15 mouse cellular contexts compared by ENCODE assay signal in the genomic region with DNA sequence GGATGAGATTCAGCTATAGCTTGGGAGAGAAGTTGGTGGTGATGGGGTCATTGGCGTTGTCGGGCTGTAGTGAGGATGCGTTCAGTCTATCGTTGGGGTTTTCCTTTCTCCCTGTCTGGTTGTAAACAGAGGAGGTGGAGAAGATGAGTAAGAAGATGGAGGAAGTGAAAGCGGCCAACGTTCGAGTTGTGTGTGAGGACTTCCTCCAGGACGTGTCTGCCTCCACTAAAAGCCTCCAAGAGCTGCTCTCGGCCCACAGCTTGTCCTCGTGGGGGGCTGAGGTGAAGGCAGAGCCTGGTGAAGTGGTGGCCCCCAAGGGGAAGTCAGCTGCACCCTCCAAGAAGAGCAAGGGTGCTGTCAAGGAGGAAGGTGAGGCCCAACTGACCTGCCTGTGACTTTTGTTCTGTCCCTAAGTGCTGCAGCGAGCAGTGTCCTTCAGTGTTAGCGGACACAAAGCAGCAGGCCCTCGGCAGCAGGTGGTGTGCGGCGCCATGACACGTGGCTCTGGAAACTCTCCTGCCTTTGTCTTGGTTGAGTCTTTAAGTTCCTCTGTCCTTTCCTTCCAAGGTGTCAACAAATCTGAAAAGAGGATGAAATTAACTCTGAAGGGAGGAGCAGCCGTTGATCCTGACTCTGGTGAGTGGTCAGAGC. TPM values are rescaled to one million over a fixed set of nuclear protein-coding genes. Genes with fewer than 3 reads are reported as not detected.
A peak's percentile ranks its signal among the peaks of the same experiment; 100 is the strongest.
DNase-seq lines count a peak whose midpoint lies in the region; TF ChIP-seq lines count a peak whose summit lies in the region.
"Had no signal": no experiment of that assay in that cellular context is flagged by ENCODE, and none has a peak within 500 bp of the region (broad histone marks: within the 10 kb centered on the region; RNA-seq: fewer than 3 reads in every experiment).

No protein-coding gene starts in this region.

- H3K79me2 ChIP-seq in CH12.LX (replicated peaks; ENCODE audit: control insufficient read depth, extremely low read depth, insufficient read depth, poor library complexity, severe bottlenecking), result no peaks in the 10 kb centered on the region

- H3K4me3 ChIP-seq in CH12.LX (replicated peaks in 1 of 3; ENCODE audit: low read depth in 2 of 3, low read length in 2 of 3, poor library complexity in 1 of 3), result peak overlapping the region in 2 of 3 experiments; percentile 2 to 33
- no peak overlapping the region for H3K4me3 ChIP-seq in small intestine, adult 2 months (ENCODE audit: low read depth, low read length)
- H3K4me3 ChIP-seq: forebrain, embryonic 15.5 days; hindbrain, embryonic 12.5 days; limb, embryonic 13.5 days; neural tube, embryonic 12.5 days had no signal

- H3K27ac ChIP-seq in CH12.LX (ENCODE audit: insufficient read depth, low read depth), result peak overlapping the region; percentile 98
- peak overlapping the region; percentile 31; the same call in 1 of the 2 replicates for H3K27ac ChIP-seq in small intestine, adult 2 months (ENCODE audit: insufficient read depth, low read depth, low read length)
- H3K27ac ChIP-seq: forebrain, embryonic 15.5 days; hindbrain, embryonic 12.5 days; limb, embryonic 13.5 days; neural tube, embryonic 12.5 days; stomach, postnatal 0 days had no signal

- H3K27me3 ChIP-seq in CH12.LX (replicated peaks), result no peaks in the 10 kb centered on the region
- no peaks in the 10 kb centered on the region for H3K27me3 ChIP-seq in small intestine, adult 2 months (ENCODE audit: control insufficient read depth, insufficient read depth, low read length)
- H3K27me3 ChIP-seq: forebrain, embryonic 15.5 days; hindbrain, embryonic 12.5 days; limb, embryonic 13.5 days; neural tube, embryonic 12.5 days had no signal

- H3K9me3 ChIP-seq in CH12.LX (replicated peaks; ENCODE audit: low read length), result no peaks in the 10 kb centered on the region
- H3K9me3 ChIP-seq: forebrain, embryonic 15.5 days; hindbrain, embryonic 12.5 days; limb, embryonic 13.5 days; neural tube, embryonic 12.5 days had no signal

- 86% methylated on average over 17 of the region's 17 CpGs for WGBS in small intestine, adult 2 months

- TF ChIP-seq EP300 in CH12.LX (IDR thresholded peaks at IDR 0.05; ENCODE audit: low read length), result peak; percentile 97

- peaks cover 81 to 99% of the 10 kb centered on the region in 2 experiments for H3K36me3 ChIP-seq in CH12.LX (replicated peaks in 1 of 2; ENCODE audit: control insufficient read depth in 1 of 2, insufficient read depth in 1 of 2, low read length in 1 of 2)
- peaks cover 61% of the 10 kb centered on the region for H3K36me3 ChIP-seq in small intestine, adult 2 months (ENCODE audit: control insufficient read depth, insufficient read depth, low read length)

- in situ Hi-C loops in CH12.LX (cut with MboI; ENCODE audit: low pct_ligation_motif_present, low pct_unique_long_range_greater_than_20kb, low sequenced_read_pairs), result no loop called here

- peaks cover 17 to 38% of the 10 kb centered on the region in 2 experiments for H3K4me1 ChIP-seq in CH12.LX (ENCODE audit: control insufficient read depth in 1 of 2, insufficient read depth in 2 of 2)
- H3K4me1 ChIP-seq in small intestine, adult 2 months (ENCODE audit: control insufficient read depth, insufficient read depth, insufficient read length, low read length), result no peaks in the 10 kb centered on the region
- H3K4me1 ChIP-seq: forebrain, embryonic 15.5 days; hindbrain, embryonic 12.5 days; limb, embryonic 13.5 days; neural tube, embryonic 12.5 days had no signal

- dilution Hi-C loops in CH12.LX (cut with MboI; ENCODE audit: extremely low pct_ligation_motif_present, extremely low pct_unique_long_range_greater_than_20kb, low sequenced_read_pairs), result no loop called here

- peak overlapping the region; percentile 33; the same call in 1 of the 2 replicates for H3K4me2 ChIP-seq in CH12.LX (ENCODE audit: insufficient read depth, low read depth, poor library complexity, severe bottlenecking)
- H3K4me2 ChIP-seq: forebrain, embryonic 15.5 days; hindbrain, embryonic 12.5 days; limb, embryonic 13.5 days; neural tube, embryonic 12.5 days had no signal

- TF ChIP-seq POLR2A in CH12.LX (IDR thresholded peaks at IDR 0.05; ENCODE audit: low read depth, low read length), result no peak
- TF ChIP-seq POLR2A in small intestine, adult 2 months (IDR thresholded peaks at IDR 0.05; ENCODE audit: low read depth, low read length), result no peak

- no peak; the same call in none of the 2 replicates for TF ChIP-seq RAD21 in CH12.LX (IDR thresholded peaks at IDR 0.05; ENCODE audit: low read depth, low read length)

- no peak for TF ChIP-seq CTCF in CH12.LX (conservative IDR thresholded peaks at IDR 0.05 in 1 of 2, IDR thresholded peaks at IDR 0.05 in 1 of 2; ENCODE audit: low read depth in 2 of 2, low read length in 2 of 2)
- no peak for TF ChIP-seq CTCF in small intestine, adult 2 months (IDR thresholded peaks at IDR 0.05; ENCODE audit: extremely low read depth, insufficient read length, insufficient replicate concordance, low read depth, low read length)

- H3K9ac ChIP-seq in CH12.LX (ENCODE audit: insufficient read depth, low read depth), result no peak overlapping the region
- H3K9ac ChIP-seq: forebrain, embryonic 15.5 days; hindbrain, embryonic 12.5 days; limb, embryonic 13.5 days; neural tube, embryonic 12.5 days had no signal

- peak; percentile 14 for DNase-seq in kidney, adult 9 months
- no peak for DNase-seq in kidney, adult 11 months
- DNase-seq in CH12.LX (ENCODE audit: extremely low read depth), result peak; percentile 87
- DNase-seq in c-Kit-positive CD71-negative TER-119-negative erythroid progenitor cells, embryonic 14.5 days (ENCODE audit: low read depth), result peak; percentile 31
- DNase-seq in left cerebral cortex, adult 9 months (ENCODE audit: low spot score in 2 of 2), result no peak
- DNase-seq in cerebellum, adult 11-12 months, result no peak
- DNase-seq: adrenal gland, postnatal 14 days; cerebellum, postnatal 10 days; gastrocnemius, postnatal 25 days had no signal

TF ChIP-seq in CH12.LX, 34 proteins besides CTCF, POLR2A, EP300 and RAD21:
- TF ChIP-seq MAZ (IDR thresholded peaks at IDR 0.05; ENCODE audit: low read depth, low read length) (peak; percentile 55; the same call in 1 of the 2 replicates), ZKSCAN1 (IDR thresholded peaks at IDR 0.05; ENCODE audit: borderline replicate concordance, low read depth, low read length) (no peak), JUN (IDR thresholded peaks at IDR 0.05; ENCODE audit: insufficient read depth, low read depth, low read length) (peak; percentile 79), ELF1 (IDR thresholded peaks at IDR 0.05; ENCODE audit: low read depth, low read length) (peak; percentile 40; the same call in 1 of the 2 replicates), CHD2 (IDR thresholded peaks at IDR 0.05; ENCODE audit: low read length) (no peak), MYC (IDR thresholded peaks at IDR 0.05; ENCODE audit: low read depth, low read length) (peak; percentile 79; the same call in 1 of the 2 replicates), RCOR1 (conservative IDR thresholded peaks at IDR 0.05; ENCODE audit: low read depth, low read length) (peak; percentile 57), JUND (conservative IDR thresholded peaks at IDR 0.05; ENCODE audit: low read depth, low read length) (peak; percentile 89), TCF12 (IDR thresholded peaks at IDR 0.05; ENCODE audit: low read depth, low read length) (peak; percentile 73; the same call in 1 of the 2 replicates), MEF2A (IDR thresholded peaks at IDR 0.05; ENCODE audit: borderline replicate concordance, low read depth, low read length) (peak; percentile 83; the same call in 1 of the 2 replicates), SIN3A (IDR thresholded peaks at IDR 0.05; ENCODE audit: low read length) (peak; percentile 94), USF1 (IDR thresholded peaks at IDR 0.05; ENCODE audit: low read depth, low read length) (no peak), POLR2AphosphoS2 (IDR thresholded peaks at IDR 0.05; ENCODE audit: low read depth, low read length) (no peak), UBTF (IDR thresholded peaks at IDR 0.05; ENCODE audit: low read depth, low read length) (peak; percentile 33; the same call in 1 of the 2 replicates), E2F4 (IDR thresholded peaks at IDR 0.05; ENCODE audit: insufficient replicate concordance, low read depth, low read length) (no peak), ZMIZ1 (IDR thresholded peaks at IDR 0.05; ENCODE audit: low read depth, low read length) (no peak), IRF4 (IDR thresholded peaks at IDR 0.05; ENCODE audit: low read depth, low read length) (peak; percentile 97), MXI1 (IDR thresholded peaks at IDR 0.05; ENCODE audit: low read depth, low read length) (0 out of 2 replicates have a peak, but pooled peaks have one; percentile 62), BHLHE40 (IDR thresholded peaks at IDR 0.05; ENCODE audit: low read depth, low read length) (peak; percentile 73; the same call in 1 of the 2 replicates), ETS1 (conservative IDR thresholded peaks at IDR 0.05; ENCODE audit: low read depth, low read length) (peak; percentile 89), MAX (IDR thresholded peaks at IDR 0.05; ENCODE audit: low read length) (peak; percentile 87), NRF1 (IDR thresholded peaks at IDR 0.05; ENCODE audit: low read depth, low read length) (0 out of 2 replicates have a peak, but pooled peaks have one; percentile 18)

RNA-seq across cellular contexts. Expression of gene Parp1, which starts 19.2 kb away (rescaled TPM):
- total RNA-seq in CH12.LX (2012; rRNA removed) (313 and 333 TPM in 2 replicates), CH12.LX (2014; rRNA removed) (304 and 310 TPM in 2 replicates)
- 310 and 344 TPM in 2 replicates for polyA plus RNA-seq in CH12.LX (2012; ENCODE audit: insufficient read length, low read depth)
- polyA plus RNA-seq in small intestine, adult 2 months (2012; rRNA removed), result 4.9 and 8.4 TPM in 2 replicates

RNA-seq across cellular contexts. Expression of gene Lin9, which starts 53.0 kb away (rescaled TPM):
- 7.6 and 10.5 TPM in 2 replicates for total RNA-seq in CH12.LX (2012; rRNA removed)
- total RNA-seq in CH12.LX (2014; rRNA removed), result 24.5 and 24.7 TPM in 2 replicates
- polyA plus RNA-seq in CH12.LX (2012; ENCODE audit: insufficient read length, low read depth), result 13.5 and 13.7 TPM in 2 replicates
- 1.1 and 1.9 TPM in 2 replicates for polyA plus RNA-seq in small intestine, adult 2 months (2012; rRNA removed)

Comparison
In these comparisons a context has a peak if more than half of its experiments do, and no peak if none do; other contexts are left out.
1. DNase-seq: peak in kidney, adult 9 months (single experiment), CH12.LX (single experiment) and c-Kit-positive CD71-negative TER-119-negative erythroid progenitor cells, embryonic 14.5 days (single experiment); none in kidney, adult 11 months (single experiment), left cerebral cortex, adult 9 months (0 of 2) and cerebellum, adult 11-12 months (single experiment).
2. RNA of gene Parp1, which starts 19.2 kb away (polyA plus RNA-seq): 310 to 344 TPM in CH12.LX; 4.9 to 8.4 TPM in small intestine, adult 2 months; every median in the first group is over 10 times any median in the second.